Mouse (Mus musculus): ENCODE measurements at regions not wholly inside any gene's neighbourhood (a gene's known extent, or its start where the extent isn't known, plus 50 kb on each side); places are given as distances from the start of the nearest gene placed in this dataset.

DNA sequence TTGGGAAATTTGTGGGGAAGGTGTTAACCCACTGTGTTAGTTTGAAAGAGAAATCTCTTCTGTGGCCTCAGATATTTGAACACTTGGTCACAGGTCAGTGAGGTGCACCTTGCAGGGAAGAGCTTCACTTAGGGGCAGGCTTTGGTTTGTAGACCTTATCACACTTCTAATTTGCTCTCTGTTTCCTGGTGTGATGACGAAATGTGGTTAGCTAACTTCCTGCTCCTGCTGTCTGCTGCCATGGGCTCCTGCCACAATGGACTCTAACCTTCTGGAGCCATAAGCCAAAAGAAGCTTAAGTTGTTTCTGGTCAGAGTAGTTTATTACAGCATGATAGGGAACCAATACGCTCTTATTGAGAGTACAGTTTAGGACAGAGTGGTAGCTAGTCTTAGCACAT is 174.8 kb upstream of the Lcorl start:
- TF ChIP-seq CTCF (IDR thresholded peaks at IDR 0.05; ENCODE audit: low read depth, low read length) (no peak), POLR2A (IDR thresholded peaks at IDR 0.05; ENCODE audit: borderline replicate concordance, low read depth, low read length) (no peak)

All from bone marrow macrophage, adult 2 months (primary cell).